Mouse (Mus musculus): ENCODE measurements around the gene Tnfsf13b.

Tnfsf13b gene

GRCm38 (mm10) chr8:10045743-10046142 lies 39.5 kb downstream of the Tnfsf13b start:
- DNase-seq (ENCODE audit: low read depth, low spot score): no peak

- no peak for DNase-seq (ENCODE audit: low read depth, low spot score)
Measured at GRCm38 (mm10) chr8:10049162-10049561, 42.9 kb downstream of the Tnfsf13b start.

- no peak for DNase-seq (ENCODE audit: low read depth, low spot score)
Measured at GRCm38 (mm10) chr8:10051576-10051975, 45.3 kb downstream of the Tnfsf13b start.

- DNase-seq (ENCODE audit: low read depth, low spot score): no peak
Measured at GRCm38 (mm10) chr8:10053571-10053990, 47.3 kb downstream of the Tnfsf13b start.

GRCm38 (mm10) chr8:10061001-10061400 lies 54.7 kb downstream of the Tnfsf13b start:
- no peak for DNase-seq (ENCODE audit: low read depth, low spot score)

GRCm38 (mm10) chr8:10066906-10067305 lies 60.6 kb downstream of the Tnfsf13b start:
- DNase-seq (ENCODE audit: low read depth, low spot score): no peak

GRCm38 (mm10) chr8:10067775-10068174 lies 61.5 kb downstream of the Tnfsf13b start:
- DNase-seq (ENCODE audit: low read depth, low spot score): no peak

GRCm38 (mm10) chr8:10072347-10072746 lies 66.1 kb downstream of the Tnfsf13b start:
- no peak for DNase-seq (ENCODE audit: low read depth, low spot score)
